Mouse (Mus musculus) embryonic fibroblast, embryonic 13.5 days (primary cell): Measurements from ENCODE around the gene Fst.

Source experiments
- CTCF ChIP-seq: IDR thresholded peaks from 2 replicates; pipeline ENCODE4 v1.5.1; 2011; ENCODE audit warnings: mild to moderate bottlenecking, control low read depth, low read length, moderate library complexity, borderline replicate concordance; ENCODE audit not compliant: insufficient read depth
- POLR2A ChIP-seq: IDR thresholded peaks from 2 replicates; pipeline ENCODE4 v1.6.1; 2011; ENCODE audit warnings: low read depth, mild to moderate bottlenecking, control low read depth, low read length, moderate library complexity

DNA sequence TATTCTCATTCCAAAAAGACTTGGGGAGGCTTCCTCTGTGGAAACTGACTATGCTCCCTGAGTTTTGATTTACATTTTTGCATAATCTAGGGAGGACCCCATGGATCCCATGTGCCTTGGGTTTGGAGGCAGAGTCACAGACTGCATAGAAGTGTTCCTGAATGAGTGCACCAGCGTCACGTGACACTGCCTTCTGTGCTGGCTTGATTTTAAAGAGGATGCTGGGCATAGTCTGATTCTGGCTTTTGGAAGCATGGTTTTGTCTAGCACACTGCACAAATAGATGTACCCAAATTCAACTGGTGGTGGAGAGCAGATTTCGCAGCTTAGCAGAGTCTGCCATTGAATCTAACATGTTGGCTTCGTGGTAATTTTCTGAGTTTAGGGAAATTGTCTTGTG, 19.6 kb upstream of the Fst start:
- TF ChIP-seq CTCF (no peak), POLR2A (no peak)
